Mouse (Mus musculus) thymus, adult 18-20 months (tissue): Measurements from ENCODE around the gene Hoxd3.

Experiments
- DNase-seq, 2 experiments: peaks; one replicate each; pipeline ENCODE4 v3.0.0; 2022; ENCODE audit warnings: mixed read lengths in 2 of 2

Hoxd3 gene

GRCm38 (mm10) chr2:74679596-74679971 lies 32.1 kb upstream of the Hoxd3 start:
- no peak for DNase-seq

GRCm38 (mm10) chr2:74679980-74680379 lies 31.7 kb upstream of the Hoxd3 start:
- no peak for DNase-seq

GRCm38 (mm10) chr2:74680561-74681398 lies 30.9 kb upstream of the Hoxd3 start:
- no peak for DNase-seq

DNA sequence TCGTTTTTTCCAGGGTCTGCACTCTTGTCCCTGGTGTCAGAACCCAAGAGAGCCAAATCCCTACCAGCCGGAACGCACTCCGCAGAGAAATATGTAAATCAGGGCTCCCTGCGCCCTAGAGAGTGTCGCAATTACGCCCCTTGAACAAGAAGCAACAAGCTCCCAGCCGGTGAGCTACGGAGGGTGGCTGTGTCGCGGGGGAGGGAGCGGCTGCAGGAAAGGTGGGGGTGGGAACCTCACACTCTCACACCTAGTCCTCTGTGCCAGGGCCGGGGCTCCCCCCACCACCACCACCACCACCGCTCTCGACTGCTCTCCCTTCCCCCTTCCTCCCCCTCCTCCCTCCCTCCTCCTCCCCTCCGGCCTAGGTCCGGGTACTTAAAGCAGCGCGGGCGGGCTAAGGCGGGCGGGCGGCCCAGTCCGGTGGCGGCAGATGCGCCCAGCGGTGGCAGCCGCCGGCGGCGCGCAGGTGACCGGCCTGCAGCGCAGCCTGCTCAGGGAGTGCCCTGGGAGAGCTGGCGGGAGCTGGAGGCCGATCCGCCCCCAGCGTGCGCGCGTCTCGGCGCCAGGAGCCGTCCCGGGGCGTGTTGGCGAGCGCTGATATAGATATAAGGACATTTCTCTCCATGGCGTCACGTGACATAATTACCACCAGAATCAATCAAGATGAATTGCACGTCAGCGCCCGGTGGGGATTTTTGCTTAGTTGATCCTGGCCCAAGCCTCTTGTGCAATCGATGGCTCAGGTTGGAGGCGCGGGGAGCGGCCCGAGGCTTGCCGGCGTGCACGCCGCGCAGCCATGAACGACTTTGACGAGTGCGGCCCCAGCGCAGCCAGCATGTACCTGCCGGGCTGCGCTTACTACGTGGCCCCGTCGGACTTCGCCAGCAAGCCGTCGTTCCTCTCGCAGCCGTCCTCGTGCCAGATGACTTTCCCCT lies 29.9 kb upstream of the Hoxd3 start:
- DNase-seq = no peak

DNA sequence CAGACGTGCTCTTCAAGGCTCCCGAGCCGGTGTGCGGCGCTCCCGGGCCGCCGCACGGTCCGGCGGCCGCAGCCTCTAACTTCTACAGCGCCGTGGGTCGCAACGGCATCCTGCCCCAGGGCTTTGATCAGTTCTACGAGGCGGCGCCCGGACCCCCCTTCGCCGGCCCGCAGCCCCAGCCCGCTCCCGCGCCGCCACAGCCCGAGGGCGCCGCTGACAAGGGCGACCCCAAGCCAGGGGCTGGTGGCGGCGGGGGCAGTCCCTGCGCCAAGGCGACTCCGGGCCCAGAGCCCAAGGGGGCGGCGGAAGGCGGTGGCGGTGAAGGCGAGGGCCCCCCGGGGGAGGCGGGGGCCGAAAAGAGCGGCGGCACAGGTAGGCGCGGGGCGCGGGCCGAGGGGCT lies 28.9 kb upstream of the Hoxd3 start:
- no peak for DNase-seq

GRCm38 (mm10) chr2:74683471-74683951 lies 28.2 kb upstream of the Hoxd3 start:
- DNase-seq = no peak

- no peak for DNase-seq
Observed at GRCm38 (mm10) chr2:74684106-74684505, 27.6 kb upstream of the Hoxd3 start.

DNA sequence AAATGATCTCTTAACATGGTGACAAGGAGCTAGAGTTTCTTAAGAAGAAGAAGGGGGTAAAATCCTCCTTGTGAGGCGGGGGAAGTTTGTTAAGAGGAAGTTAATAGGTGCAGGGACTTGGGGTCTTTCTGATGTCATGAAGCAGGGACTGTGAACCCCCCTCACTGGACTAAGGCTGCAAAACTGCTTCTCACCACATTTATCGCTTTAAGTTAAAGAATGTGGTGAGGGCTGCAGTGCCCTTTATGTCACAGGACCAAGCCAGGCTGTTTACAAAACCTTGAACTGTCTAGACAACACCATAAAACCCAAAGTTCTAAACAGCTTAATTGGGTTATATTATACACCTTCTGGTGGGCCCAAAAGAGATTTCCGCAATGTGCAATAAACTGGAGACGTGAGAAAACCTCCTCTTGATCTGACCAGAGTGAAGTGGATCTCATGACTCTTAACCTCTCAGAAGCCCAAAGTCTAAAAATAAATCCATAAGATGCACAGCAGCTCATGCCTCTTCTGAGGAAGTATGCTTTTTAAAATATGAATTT lies 26.6 kb upstream of the Hoxd3 start:
- no peak for DNase-seq

- no peak for DNase-seq
Observed at GRCm38 (mm10) chr2:74686301-74686987, 25.3 kb upstream of the Hoxd3 start.

DNA sequence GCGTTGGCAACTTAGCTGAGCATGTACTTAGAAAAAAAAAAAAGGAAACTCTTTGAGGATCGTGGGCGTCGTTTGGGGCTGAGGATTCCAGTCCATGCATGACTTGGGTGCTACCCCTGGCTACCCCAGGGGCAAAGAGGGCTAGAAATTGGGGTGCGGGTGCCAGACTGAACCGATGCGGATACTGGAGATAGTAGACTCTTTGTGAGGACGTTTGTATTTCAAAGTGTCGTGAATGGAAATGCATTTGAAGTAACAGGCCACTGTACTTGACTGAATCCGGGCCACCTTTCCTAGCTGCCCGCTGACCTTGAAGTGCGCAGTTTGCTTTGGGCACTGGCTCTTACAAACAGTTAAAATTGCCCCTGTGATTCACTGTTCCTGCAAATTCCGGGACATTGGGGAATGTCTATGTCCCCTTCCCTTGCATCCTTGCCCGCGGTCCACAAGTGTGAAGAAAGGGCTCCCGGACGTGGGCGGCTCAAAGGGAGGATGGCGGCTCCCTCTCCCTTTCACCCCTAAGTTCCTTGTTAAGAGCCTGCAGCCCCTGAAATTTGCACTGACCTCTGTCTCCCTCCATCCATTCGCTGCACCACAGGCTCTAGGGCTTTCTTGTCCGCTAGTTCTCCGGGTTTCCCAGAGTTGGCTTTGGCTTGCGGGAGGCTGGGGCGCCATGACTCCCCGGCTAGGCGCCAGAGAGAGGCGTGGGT lies 24.6 kb upstream of the Hoxd3 start:
- DNase-seq = no peak

DNA sequence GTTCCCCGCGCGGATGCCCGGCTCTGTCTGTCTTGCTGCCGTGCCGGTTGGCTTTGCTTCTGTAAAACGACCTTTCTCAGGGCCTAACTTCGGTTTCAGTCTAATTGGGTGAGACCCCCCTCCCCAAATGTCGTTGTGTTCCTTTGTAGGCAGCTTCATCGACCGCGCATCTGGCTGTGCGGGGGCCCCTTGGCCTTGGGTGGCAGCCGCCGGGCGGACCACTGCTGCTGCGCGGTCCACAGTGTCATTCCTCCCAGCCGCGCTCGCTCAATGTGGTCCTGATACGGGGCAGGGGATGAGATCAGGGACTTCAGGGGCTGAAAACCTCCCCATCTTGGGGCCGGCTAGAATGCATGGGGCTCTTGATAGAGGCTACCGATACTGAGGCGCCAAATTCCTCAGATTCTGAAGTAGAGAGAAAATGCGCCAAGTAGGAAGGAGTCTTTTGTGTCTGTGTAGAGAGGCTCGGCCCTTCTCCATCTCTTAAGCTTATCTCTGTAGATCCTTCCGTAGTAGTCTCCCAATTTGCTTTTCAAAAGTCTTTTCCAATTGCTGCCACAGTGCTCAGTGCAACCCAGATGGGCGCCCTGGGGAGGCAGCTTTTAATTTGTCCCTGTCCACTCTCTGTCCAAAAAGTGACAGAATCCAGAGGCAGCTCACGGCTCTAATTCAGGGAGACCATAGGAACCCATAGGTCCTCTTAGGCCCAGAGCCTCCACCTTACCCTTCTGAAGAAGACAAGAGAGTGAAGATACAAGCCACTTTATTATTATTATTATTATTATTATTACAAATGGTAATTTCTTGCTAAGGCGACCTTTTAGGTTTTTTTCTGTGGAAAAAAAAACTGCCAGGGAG lies 23.8 kb upstream of the Hoxd3 start:
- no peak for DNase-seq

DNA sequence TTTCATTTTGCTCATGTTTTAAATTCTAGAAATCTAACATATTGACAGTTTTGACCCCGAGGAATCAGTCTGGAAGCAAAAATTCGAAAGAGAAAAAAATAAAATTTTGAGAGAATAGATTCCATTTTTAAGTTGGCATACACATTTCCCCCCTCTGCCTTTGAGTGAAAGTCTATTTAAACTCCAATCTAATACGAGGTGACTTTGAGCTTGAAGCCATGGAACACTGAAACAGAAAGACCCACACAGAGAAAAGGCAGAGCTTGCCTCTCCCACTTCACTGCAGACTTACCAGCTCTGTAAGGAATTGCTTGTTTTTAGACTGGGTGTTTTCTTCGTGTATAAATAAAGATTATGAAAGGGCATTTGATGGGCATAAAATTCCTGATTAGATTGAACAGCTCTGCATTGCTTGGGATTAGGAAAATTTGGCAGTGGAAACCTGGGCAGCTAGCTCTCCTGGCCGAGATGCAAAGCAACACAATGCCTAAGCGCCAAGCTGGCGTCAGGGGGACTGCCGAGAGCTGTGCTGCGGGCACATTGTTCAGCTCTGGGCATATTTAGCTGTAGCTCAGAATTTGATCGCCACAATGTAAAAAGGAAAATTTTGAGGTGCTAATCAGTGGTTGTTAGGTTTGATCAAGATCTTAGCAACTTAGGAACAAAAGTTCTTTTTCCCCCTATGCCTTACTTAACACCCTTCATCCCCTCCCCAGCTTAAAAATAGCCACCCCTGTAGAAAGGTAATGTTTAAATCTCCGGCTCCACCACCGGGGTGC lies 22.7 kb upstream of the Hoxd3 start:
- DNase-seq = no peak

DNA sequence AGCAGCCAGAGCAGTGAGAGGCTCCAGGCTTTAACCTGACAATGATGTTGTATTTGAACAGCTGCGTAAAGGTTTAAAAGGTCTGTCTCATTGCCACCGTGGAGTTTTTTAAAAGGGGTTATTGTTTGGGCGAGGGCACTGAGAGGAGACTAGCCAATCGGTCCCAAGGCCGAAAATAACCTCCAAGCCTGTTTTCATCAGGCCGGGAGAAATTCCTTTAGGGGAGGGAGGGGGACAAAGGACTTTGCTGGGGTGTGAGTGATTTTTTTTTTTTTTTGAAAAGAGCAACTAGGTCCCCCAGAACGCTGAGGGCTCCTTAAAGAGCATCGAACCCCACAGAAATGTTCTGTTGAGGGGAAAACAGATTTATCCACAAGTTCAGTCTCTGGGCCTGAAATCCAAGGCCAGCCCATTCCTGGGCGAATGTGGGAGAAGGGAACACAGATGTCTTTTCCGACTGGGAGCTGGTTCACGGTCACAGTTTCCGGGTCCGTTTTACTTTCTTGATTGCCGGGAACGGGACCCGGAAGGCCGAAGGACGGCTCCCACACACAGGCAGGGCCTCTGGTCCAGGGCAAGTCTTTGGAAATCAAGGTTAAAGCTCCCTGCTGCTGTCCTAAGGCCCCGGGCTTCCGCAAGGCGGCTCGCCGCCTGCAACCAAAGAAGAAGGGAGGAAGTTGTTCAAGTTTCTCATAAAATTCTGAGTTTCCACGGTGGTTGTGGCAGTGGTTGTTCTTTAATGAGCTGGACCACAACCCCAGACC lies 22.0 kb upstream of the Hoxd3 start:
- no peak for DNase-seq

GRCm38 (mm10) chr2:74690338-74690716 lies 21.4 kb upstream of the Hoxd3 start:
- DNase-seq = no peak

DNA sequence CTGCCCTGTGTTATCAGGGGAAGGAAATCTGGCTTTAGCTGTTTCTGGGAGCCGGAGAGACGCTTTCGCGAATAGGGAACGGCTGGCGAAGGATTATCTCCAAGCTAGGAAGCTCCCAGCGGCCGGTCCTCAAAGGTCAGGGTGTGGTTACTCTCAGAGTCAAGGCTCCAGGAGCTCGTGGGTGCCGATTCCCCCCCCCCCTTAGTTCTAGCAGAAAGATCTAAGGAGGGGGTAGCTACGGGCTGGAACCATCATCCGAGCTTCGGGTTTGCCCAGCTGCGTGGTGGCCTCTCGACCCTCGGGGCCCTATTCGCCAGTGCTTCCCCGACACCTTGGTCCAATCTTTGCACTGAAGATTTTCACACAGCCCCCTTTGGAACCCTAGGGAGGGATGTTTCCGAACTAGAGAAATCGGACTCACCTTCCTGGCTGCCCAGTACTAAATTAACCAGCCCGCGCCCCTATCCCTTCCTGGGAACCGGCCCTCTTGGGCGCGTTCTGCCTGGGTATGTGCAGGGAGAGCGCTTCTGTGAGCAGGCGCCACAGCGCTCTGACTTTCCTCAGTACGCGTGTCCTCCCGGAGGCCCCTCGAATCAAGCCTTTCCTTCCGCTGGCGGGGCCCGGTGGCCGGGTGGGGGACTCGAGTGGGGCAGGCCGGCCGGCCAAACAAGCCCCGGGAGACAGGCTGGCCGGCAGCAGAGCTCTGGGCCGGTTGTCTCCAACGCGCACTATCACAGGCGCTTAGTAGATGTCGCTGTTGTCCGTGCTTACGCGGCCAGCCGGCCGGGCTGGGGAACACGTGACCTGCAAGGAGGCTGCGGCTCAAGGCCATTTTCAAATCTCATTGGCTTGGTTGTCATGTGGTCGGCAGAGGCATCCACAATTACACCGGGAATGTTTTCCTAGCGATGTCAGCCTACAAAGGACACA lies 20.4 kb upstream of the Hoxd3 start, which contains the start of gene Hoxd10:
Gene Hoxd10, plus strand, starts transcription at position 903 of the 930 bp plus-strand sequence.
- DNase-seq = no peak

- no peak for DNase-seq
Observed at GRCm38 (mm10) chr2:74691995-74692807, 19.5 kb upstream of the Hoxd3 start.

- DNase-seq = no peak
Observed at GRCm38 (mm10) chr2:74692808-74693431, 18.8 kb upstream of the Hoxd3 start.
